14 mouse cellular contexts compared by ENCODE assay signal in genomic region chr15:64590092-64590881, GRCm38 (mm10).
DNase-seq lines count a peak whose midpoint lies in the region; ATAC-seq lines count a peak whose summit lies in the region.
"Had no signal": no experiment of that assay in that cellular context is flagged by ENCODE, and none has a peak within 500 bp of the region (broad histone marks: within the 10 kb centered on the region; RNA-seq: fewer than 3 reads in every experiment).

No protein-coding gene starts in this region.

- H3K36me3 ChIP-seq in midbrain, embryonic 12.5 days = no peaks in the 10 kb centered on the region
- no peaks in the 10 kb centered on the region for H3K36me3 ChIP-seq in midbrain, embryonic 16.5 days (ENCODE audit: control insufficient read depth, insufficient read depth, low read length)
- no peaks in the 10 kb centered on the region for H3K36me3 ChIP-seq in forebrain, embryonic 16.5 days (ENCODE audit: control insufficient read depth, insufficient read depth)
- H3K36me3 ChIP-seq: lung, embryonic 15.5 days had no signal

- no peak overlapping the region for H3K4me2 ChIP-seq in midbrain, embryonic 12.5 days (replicated peaks)
- H3K4me2 ChIP-seq in midbrain, embryonic 16.5 days (ENCODE audit: low read length) = no peak overlapping the region
- no peak overlapping the region for H3K4me2 ChIP-seq in forebrain, embryonic 16.5 days (ENCODE audit: low read length)
- H3K4me2 ChIP-seq: lung, embryonic 15.5 days had no signal

- no peak overlapping the region for H3K9ac ChIP-seq in midbrain, embryonic 12.5 days (replicated peaks)
- H3K9ac ChIP-seq in midbrain, embryonic 16.5 days (ENCODE audit: low read depth, low read length) = no peak overlapping the region
- no peak overlapping the region for H3K9ac ChIP-seq in forebrain, embryonic 16.5 days (replicated peaks; ENCODE audit: low read depth, low read length)
- H3K9ac ChIP-seq: lung, embryonic 15.5 days had no signal

- H3K9me3 ChIP-seq in midbrain, embryonic 12.5 days = no peaks in the 10 kb centered on the region
- no peaks in the 10 kb centered on the region for H3K9me3 ChIP-seq in midbrain, embryonic 16.5 days (replicated peaks; ENCODE audit: control insufficient read depth, low read length, poor library complexity, severe bottlenecking)
- H3K9me3 ChIP-seq in forebrain, embryonic 16.5 days (ENCODE audit: control insufficient read depth, low read length) = no peaks in the 10 kb centered on the region
- H3K9me3 ChIP-seq: lung, embryonic 15.5 days had no signal

- ATAC-seq in midbrain, embryonic 12.5 days (ENCODE audit: low FRiP score, low read depth) = peak; percentile 69
- ATAC-seq in midbrain, embryonic 16.5 days = no peak
- ATAC-seq in forebrain, embryonic 16.5 days = peak; percentile 71
- ATAC-seq in granulocyte monocyte progenitor cell, adult 5-6 weeks (replicated peaks; ENCODE audit: poor library complexity, severe bottlenecking) = no peak

- peak overlapping the region; percentile 69 for H3K27ac ChIP-seq in midbrain, embryonic 12.5 days (replicated peaks)
- no peak overlapping the region for H3K27ac ChIP-seq in midbrain, embryonic 16.5 days (ENCODE audit: low read length)
- no peak overlapping the region for H3K27ac ChIP-seq in forebrain, embryonic 16.5 days (ENCODE audit: low read length)
- H3K27ac ChIP-seq: lung, embryonic 15.5 days had no signal

- WGBS in midbrain, embryonic 12.5 days = 63% methylated on average over 1 of the region's 1 CpGs
- 67% methylated on average over 1 of the region's 1 CpGs for WGBS in midbrain, embryonic 16.5 days
- WGBS in forebrain, embryonic 16.5 days = 59% methylated on average over 1 of the region's 1 CpGs

- no peak overlapping the region for H3K4me3 ChIP-seq in midbrain, embryonic 12.5 days
- H3K4me3 ChIP-seq in midbrain, embryonic 16.5 days (ENCODE audit: low read depth, low read length) = no peak overlapping the region
- H3K4me3 ChIP-seq in forebrain, embryonic 16.5 days (replicated peaks; ENCODE audit: low read length) = no peak overlapping the region
- H3K4me3 ChIP-seq: lung, embryonic 15.5 days had no signal

- DNase-seq in cerebellum, adult 9-10 months = peak; percentile 3
- no peak for DNase-seq in cerebellum, postnatal 10 days
- DNase-seq in urinary bladder, postnatal 36 days (ENCODE audit: low spot score in 2 of 2) = no peak
- DNase-seq in kidney, postnatal 25 days = no peak
- DNase-seq: heart, adult 18-20 months; heart, postnatal 36 days; kidney, adult 18-20 months; liver; spleen, adult 18-20 months had no signal

- H3K4me1 ChIP-seq in midbrain, embryonic 12.5 days = peaks cover 10% of the 10 kb centered on the region; the same call in 1 of the 2 replicates
- H3K4me1 ChIP-seq in midbrain, embryonic 16.5 days (ENCODE audit: control insufficient read depth, insufficient read depth, low read length) = no peaks in the 10 kb centered on the region
- 0 out of 2 replicates have a peak, but pooled peaks cover 5% of the 10 kb centered on the region for H3K4me1 ChIP-seq in forebrain, embryonic 16.5 days (replicated peaks; ENCODE audit: control insufficient read depth, insufficient read depth, low read length)
- H3K4me1 ChIP-seq: lung, embryonic 15.5 days had no signal

- H3K27me3 ChIP-seq in midbrain, embryonic 12.5 days = no peaks in the 10 kb centered on the region
- no peaks in the 10 kb centered on the region for H3K27me3 ChIP-seq in midbrain, embryonic 16.5 days (ENCODE audit: control insufficient read depth, insufficient read depth, low read depth, low read length)
- no peaks in the 10 kb centered on the region for H3K27me3 ChIP-seq in forebrain, embryonic 16.5 days (replicated peaks; ENCODE audit: control insufficient read depth, insufficient read depth, low read length)
- H3K27me3 ChIP-seq: lung, embryonic 15.5 days had no signal

Comparison
In these comparisons a context has a peak if more than half of its experiments do, and no peak if none do; other contexts are left out.
1. ATAC-seq: peak in midbrain, embryonic 12.5 days (single experiment) and forebrain, embryonic 16.5 days (single experiment); none in midbrain, embryonic 16.5 days (single experiment) and granulocyte monocyte progenitor cell, adult 5-6 weeks (single experiment).